Mouse (Mus musculus) heart, embryonic 15.5 days (tissue): ENCODE data around the gene Fus. TPM values are rescaled to one million over a fixed set of nuclear protein-coding genes. Genes with fewer than 3 reads are reported as not detected.

ENCODE experiments used
- ATAC-seq: fragments of 200-750 bp; cut with Nextera tagmentation; replicated peaks from 2 replicates; pipeline ENCODE4 v1.8.0; 2017; ENCODE audit warnings: low read depth, moderate TSS enrichment; ENCODE audit not compliant: insufficient number of reproducible peaks, insufficient read depth, low FRiP score
- H3K27ac ChIP-seq: fragments of 300-500 bp; sonication (generic); 2 replicates; pipeline ENCODE4 v1.5.1; 2015; ENCODE audit warnings: mild to moderate bottlenecking, inconsistent platforms
- H3K27me3 ChIP-seq: fragments of 300-500 bp; sonication (generic); 2 replicates; pipeline ENCODE4 v1.6.1; 2015; ENCODE audit warnings: inconsistent platforms
- H3K36me3 ChIP-seq: fragments of 300-500 bp; sonication (generic); 2 replicates; pipeline ENCODE4 v1.6.1; 2015; ENCODE audit warnings: mild to moderate bottlenecking, inconsistent platforms
- H3K4me1 ChIP-seq: fragments of 300-500 bp; sonication (generic); replicated peaks from 2 replicates; pipeline ENCODE4 v1.6.1; 2015; ENCODE audit warnings: inconsistent platforms
- H3K4me2 ChIP-seq: fragments of 300-500 bp; sonication (generic); 2 replicates; pipeline ENCODE4 v1.6.1; 2015; ENCODE audit warnings: inconsistent platforms, mild to moderate bottlenecking, moderate library complexity
- H3K4me3 ChIP-seq: fragments of 300-500 bp; sonication (generic); 2 replicates; pipeline ENCODE4 v1.5.1; 2015; ENCODE audit warnings: mild to moderate bottlenecking, inconsistent platforms
- H3K9ac ChIP-seq: fragments of 300-500 bp; sonication (generic); 2 replicates; pipeline ENCODE4 v1.6.1; 2015; ENCODE audit warnings: mild to moderate bottlenecking, inconsistent platforms
- H3K9me3 ChIP-seq: fragments of 300-500 bp; sonication (generic); replicated peaks from 2 replicates; pipeline ENCODE4 v1.6.1; 2016; ENCODE audit warnings: inconsistent platforms
- WGBS: fragments of 180-500 bp; shearing (Covaris S2); methylation state at CpG from one replicate; pipeline ENCODE4 v1.1.7; 2015; ENCODE audit warnings: mixed read lengths; 5-methylcytosine and 5-hydroxymethylcytosine counted together
- polyA plus RNA-seq: library from polyadenylated mRNA; unstranded; fragments of >200 nt; fragmentation: Nextera tagmentation; extraction: Ambion mirVana; gene quantifications from 2 replicates; pipeline ENCODE4 v1.2.1, GENCODE M21; 2015

Fus gene
- polyA plus RNA-seq, 1 experiment from 2014 or later: 254 TPM

DNA sequence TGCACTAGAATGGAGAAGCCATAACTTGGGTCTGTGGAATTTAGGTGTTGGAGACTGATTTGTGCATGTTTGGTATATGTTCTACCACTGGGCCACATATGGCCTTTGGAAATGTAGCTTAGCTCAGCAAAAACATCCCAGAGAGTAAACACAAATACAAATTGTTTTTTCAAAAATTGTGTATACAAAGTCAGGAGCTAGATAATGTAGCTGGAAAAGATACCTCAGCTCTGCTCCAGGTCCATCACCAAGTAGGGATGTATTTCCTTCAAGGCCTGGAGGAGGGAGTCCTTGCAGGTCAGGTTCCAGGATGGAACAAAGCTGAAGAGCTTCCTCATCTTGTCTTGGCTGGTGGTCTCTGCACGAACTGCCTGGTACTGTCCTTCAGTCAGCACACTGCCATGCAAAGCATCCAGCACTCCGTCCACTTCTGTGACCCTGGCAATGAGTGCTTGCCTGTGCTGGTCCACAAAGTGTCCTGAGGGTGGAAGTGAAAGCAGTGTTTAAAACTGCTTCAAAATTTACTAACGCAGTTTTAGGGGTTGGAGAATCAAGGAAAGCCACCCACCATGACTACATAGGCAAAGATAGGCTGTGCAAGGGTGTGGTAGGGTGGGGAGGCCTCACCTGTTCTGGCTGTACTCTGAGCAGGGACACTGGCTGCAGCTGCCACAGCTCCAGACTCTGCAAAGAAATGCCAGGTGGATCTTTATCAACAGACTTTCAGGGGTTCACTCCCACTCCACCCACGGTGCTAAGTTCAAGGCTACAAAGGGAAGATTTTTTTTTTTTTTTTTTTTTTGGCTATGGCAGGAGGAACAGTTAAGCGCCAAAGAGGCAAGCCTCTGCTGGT lies 25.5 kb downstream of the Fus start:
- Histone ChIP-seq H3K36me3 (peaks cover 14% of the 10 kb centered on the region), H3K27ac (peak overlapping the region; percentile 48), H3K9ac (peak overlapping the region; percentile 54), H3K4me3 (peak overlapping the region; percentile 53), H3K4me1 (peaks cover 21% of the 10 kb centered on the region), H3K27me3 (no peaks in the 10 kb centered on the region), H3K4me2 (peak overlapping the region; percentile 69), H3K9me3 (no peaks in the 10 kb centered on the region)
- WGBS: 31% methylated on average over 5 of the region's 5 CpGs
- no peak for ATAC-seq

DNA sequence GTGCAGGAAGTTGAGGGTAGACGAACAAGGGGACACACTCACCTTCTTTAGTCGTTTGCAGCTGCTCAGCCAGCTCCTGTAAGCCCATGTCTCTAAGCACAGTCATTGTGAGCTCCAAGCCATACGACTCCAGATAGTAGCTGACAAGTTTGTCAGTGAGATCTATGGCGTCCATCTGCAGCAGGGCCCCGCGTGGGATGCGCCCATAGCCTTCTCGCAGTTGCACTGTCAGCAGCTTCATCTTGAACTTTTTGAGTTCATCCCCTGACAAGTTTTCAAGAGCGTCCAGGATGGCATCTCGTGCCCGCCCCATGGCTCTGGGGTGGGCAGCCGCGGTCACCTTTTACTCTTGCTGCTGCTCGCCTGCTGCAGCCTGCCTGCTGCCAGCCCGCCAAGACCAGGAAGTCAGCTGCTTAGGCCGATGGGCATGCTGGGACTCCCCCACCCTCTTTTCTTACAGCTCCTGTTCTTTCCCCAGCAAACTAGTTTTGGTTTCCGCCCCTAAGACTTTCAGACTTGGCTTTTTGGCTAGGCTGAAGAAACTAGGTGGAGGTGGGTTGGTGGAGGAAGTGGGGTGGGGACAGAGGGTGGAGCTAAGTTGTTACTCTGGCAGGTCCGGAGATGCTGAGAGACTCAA lies 26.2 kb downstream of the Fus start, which contains the start of gene Pycard:
Gene Pycard (minus strand): TSS at position 527 of the 637 bp plus-strand sequence.
- peak within 1 kb of the TSS; percentile 53 for H3K4me3 ChIP-seq
- H3K27ac ChIP-seq: peak within 1 kb of the TSS; percentile 48
- peaks cover 7% of the 10 kb centered on the region for H3K36me3 ChIP-seq
- H3K27me3 ChIP-seq: no peaks in the 10 kb centered on the region
- peak; percentile 51 for ATAC-seq
- peak within 1 kb of the TSS; percentile 69 for H3K4me2 ChIP-seq
- peak within 1 kb of the TSS; percentile 54 for H3K9ac ChIP-seq
- no peaks in the 10 kb centered on the region for H3K9me3 ChIP-seq
- 11% methylated on average over 18 of the region's 18 CpGs for WGBS
- H3K4me1 ChIP-seq: peaks cover 21% of the 10 kb centered on the region

DNA sequence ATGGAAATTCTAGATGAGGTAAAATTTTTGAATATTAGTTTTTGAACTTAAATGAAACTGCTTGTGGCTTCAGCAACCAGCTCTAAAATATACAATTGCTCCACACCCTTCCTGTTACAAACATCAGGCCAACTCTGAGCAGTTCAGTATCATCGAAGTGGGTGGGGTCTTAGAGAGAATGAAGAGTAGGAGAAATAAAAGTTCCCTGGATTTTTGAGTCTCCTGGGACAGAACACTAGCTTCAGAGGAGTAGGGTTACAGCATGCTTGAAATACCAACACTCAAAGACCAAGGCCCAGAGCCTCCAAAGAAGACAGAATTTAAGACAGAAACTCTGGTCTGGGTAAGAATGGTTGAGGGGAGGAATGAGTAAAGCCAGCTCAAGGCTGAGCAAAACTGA lies 32.2 kb downstream of the Fus start:
- 50% methylated on average over 1 of the region's 1 CpGs for WGBS
- Histone ChIP-seq H3K36me3 (no peaks in the 10 kb centered on the region), H3K9ac (no peak overlapping the region), H3K27me3 (no peaks in the 10 kb centered on the region), H3K9me3 (no peaks in the 10 kb centered on the region), H3K4me3 (no peak overlapping the region), H3K27ac (no peak overlapping the region), H3K4me2 (no peak overlapping the region), H3K4me1 (peaks cover 17% of the 10 kb centered on the region)
- ATAC-seq: no peak

DNA sequence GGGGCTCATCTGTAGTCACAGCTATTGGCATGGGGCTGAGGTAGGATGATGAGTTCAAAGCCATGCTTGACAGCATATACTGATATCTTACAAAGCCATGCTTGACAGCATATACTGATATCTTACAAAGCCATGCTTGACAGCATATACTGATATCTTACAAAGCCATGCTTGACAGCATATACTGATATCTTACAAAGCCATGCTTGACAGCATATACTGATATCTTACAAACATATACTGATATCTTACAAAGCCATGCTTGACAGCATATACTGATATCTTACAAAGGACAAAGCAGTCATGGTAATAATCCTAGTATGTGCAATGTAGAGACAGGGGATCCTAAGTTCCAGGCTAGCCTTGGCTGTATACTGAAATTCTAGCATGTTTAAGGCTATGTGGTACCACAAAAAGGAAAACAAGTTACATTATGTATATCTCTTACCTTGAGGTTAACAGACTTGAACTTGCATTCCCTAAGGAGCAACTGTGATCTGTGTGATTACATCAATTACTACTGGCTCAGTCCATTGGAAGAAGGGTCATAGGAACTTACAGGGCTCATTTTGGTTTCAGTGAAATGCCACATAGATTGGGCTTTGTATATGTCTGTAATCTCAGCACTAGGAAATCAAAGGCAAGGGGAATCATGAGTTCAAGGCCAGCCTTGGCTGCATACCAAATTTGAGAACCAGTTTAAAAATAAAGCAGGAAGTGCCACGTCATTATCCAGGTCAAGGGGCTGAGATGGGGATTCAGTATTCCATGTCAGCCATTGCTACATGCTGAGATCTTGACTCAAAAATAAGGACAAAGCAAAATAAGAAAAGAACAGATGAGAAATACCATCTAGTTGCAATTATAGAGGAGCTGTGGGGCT lies 33.1 kb downstream of the Fus start:
- WGBS: 18% methylated on average over 1 of the region's 1 CpGs
- no peak overlapping the region for H3K27ac ChIP-seq
- no peak overlapping the region for H3K4me2 ChIP-seq
- peaks cover 25% of the 10 kb centered on the region for H3K4me1 ChIP-seq
- no peaks in the 10 kb centered on the region for H3K27me3 ChIP-seq
- no peak for ATAC-seq
- no peaks in the 10 kb centered on the region for H3K9me3 ChIP-seq
- H3K4me3 ChIP-seq: no peak overlapping the region
- H3K9ac ChIP-seq: no peak overlapping the region
- H3K36me3 ChIP-seq: no peaks in the 10 kb centered on the region

DNA sequence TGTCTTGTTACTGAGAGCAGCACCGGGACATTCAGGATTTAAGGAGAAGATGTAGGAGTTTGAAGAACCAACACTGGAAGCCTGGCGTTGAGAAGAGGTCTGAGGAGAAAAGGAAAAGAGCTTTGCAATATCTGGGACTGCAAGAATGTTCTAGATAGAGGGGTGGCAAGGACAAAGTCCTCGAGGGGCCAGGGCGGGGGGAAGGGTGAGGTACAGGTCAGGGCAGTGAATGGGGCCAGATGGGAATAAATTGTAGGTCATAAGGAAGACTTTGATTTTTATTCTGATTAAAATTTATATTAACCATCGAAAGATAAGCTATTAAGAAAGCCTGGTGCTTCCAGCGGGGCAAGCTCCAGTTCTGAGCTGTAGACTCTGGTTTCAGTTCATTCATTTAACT lies 35.8 kb downstream of the Fus start:
- WGBS: 74% methylated on average over 6 of the region's 6 CpGs

DNA sequence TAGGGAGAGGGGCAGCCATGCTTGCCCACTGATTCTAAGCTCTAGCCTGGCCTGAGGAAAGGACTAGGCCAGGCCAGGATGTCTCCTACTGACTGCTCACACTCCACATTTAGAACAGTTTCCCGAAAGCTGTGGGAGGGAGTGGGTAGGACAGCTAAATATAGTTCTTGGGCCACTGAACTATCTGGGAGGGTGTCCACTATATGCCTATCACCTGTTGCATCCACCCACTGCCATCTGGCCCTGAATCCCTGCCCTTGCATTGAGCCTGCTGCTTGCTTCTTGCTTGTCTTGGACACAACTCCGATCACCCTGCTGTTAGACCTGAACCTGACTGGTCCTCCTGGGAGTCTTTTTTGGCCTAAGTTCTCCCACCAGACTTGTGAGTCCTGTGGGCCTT lies 36.4 kb downstream of the Fus start, which contains the start of gene Trim72:
Gene Trim72 (plus strand): TSS at position 262 of the 400 bp plus-strand sequence.
- peak; percentile 61; the same call in 1 of the 2 replicates for ATAC-seq

More for the DNA sequence above, 35.8 kb downstream of the Fus start:
- Histone ChIP-seq H3K9me3 (no peaks in the 10 kb centered on the region), H3K4me3 (no peak overlapping the region), H3K27ac (no peak overlapping the region; the same call in 1 of the 2 replicates), H3K27me3 (peaks cover 5% of the 10 kb centered on the region), H3K4me2 (no peak overlapping the region), H3K4me1 (peaks cover 25% of the 10 kb centered on the region), H3K36me3 (no peaks in the 10 kb centered on the region), H3K9ac (no peak overlapping the region)
- no peak for ATAC-seq

DNA sequence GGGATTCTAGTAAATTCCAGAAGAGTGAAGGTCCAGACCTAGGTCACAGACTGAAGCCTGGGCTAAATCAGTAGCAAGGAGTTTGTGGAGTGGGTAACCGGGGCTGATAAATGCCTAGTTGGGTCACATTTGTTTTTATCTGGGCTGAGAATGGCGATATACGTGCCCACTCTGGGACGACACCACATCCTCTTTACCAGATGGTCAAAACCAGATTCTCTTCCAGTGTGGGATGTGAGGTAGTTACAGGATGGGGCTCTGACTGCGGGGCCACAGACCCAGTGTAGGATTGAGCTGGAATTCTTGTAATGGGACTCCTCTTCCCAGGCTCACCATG lies 36.9 kb downstream of the Fus start:
- Histone ChIP-seq H3K4me1 (peaks cover 25% of the 10 kb centered on the region), H3K9me3 (no peaks in the 10 kb centered on the region), H3K4me3 (peak overlapping the region; percentile 20), H3K4me2 (peak overlapping the region; percentile 49), H3K27ac (no peak overlapping the region), H3K27me3 (peaks cover 10% of the 10 kb centered on the region), H3K9ac (no peak overlapping the region), H3K36me3 (no peaks in the 10 kb centered on the region)
- WGBS: 32% methylated on average over 5 of the region's 5 CpGs
- no peak for ATAC-seq

More for the DNA sequence above, 36.4 kb downstream of the Fus start, which contains the start of gene Trim72:
- Histone ChIP-seq H3K9ac (no peak within 1 kb of the TSS), H3K4me2 (peak within 1 kb of the TSS; percentile 49), H3K4me1 (peaks cover 25% of the 10 kb centered on the region), H3K4me3 (peak within 1 kb of the TSS; percentile 20), H3K27me3 (peaks cover 8% of the 10 kb centered on the region), H3K27ac (peak within 1 kb of the TSS; percentile 13; the same call in 1 of the 2 replicates), H3K9me3 (no peaks in the 10 kb centered on the region), H3K36me3 (no peaks in the 10 kb centered on the region)
- WGBS: 66% methylated on average over 2 of the region's 2 CpGs

DNA sequence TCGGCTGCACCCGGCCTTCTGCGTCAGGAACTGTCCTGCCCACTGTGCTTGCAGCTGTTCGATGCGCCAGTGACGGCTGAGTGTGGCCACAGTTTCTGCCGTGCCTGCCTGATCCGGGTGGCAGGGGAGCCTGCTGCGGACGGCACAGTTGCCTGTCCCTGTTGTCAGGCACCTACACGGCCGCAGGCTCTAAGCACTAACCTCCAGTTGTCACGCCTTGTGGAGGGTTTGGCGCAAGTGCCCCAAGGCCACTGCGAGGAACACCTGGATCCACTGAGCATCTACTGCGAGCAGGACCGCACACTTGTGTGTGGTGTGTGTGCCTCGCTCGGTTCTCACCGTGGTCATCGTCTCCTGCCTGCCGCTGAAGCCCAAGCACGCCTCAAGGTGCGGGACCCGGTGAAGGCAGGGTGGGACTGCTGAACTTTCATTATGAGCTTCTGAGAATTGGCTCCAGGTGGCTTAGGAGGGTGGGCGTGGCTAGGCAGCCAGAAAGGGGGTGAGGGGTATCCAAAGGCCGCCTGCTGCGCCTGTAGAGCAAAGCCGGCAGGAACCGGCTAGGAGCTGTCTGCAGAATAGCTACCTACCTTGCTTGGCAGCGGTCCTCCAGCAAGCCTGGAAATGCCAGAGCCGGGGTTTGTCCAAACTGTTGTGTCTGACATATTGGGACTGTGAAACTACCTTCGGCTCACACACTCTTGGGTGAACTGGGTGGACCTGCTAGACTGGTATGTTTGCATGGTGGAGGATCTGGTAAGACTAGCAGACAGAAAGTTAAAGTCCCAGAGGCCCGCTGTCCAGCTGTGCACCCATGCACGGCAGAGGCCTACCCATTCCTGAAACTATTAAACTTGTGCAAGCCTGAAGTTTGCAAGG lies 37.5 kb downstream of the Fus start:
- Histone ChIP-seq H3K27me3 (peaks cover 10% of the 10 kb centered on the region), H3K4me1 (peaks cover 28% of the 10 kb centered on the region), H3K4me2 (peak overlapping the region; percentile 49), H3K4me3 (peak overlapping the region; percentile 20), H3K27ac (no peak overlapping the region), H3K36me3 (no peaks in the 10 kb centered on the region), H3K9ac (no peak overlapping the region), H3K9me3 (no peaks in the 10 kb centered on the region)
- ATAC-seq: 0 out of 2 replicates have a peak, but pooled peaks have one; percentile 48
- WGBS: 27% methylated on average over 35 of the region's 35 CpGs

DNA sequence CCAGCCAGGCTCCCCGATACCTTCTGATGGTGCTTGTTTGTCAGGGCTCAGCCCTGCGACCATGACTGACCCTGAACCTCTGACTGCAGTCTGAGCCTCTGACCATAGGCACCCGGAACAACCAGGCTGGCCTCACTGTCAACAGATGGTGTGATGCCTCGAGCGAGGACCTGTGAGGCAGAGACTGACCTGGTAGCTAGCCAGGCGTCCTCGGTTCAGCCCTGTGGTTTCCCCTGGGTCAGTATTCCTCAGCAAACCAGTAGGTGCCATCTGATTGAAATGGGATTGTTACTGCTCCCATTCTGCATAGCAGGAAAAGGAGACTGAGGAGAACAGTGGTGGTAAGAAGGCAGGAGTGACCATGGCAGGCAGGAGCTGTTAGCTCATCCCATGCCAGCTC lies 38.9 kb downstream of the Fus start:
- H3K4me1 ChIP-seq: peaks cover 33% of the 10 kb centered on the region
- no peak overlapping the region for H3K4me2 ChIP-seq
- WGBS: 71% methylated on average over 7 of the region's 7 CpGs
- no peak overlapping the region for H3K9ac ChIP-seq
- H3K9me3 ChIP-seq: no peaks in the 10 kb centered on the region
- H3K27ac ChIP-seq: no peak overlapping the region
- no peak for ATAC-seq
- H3K36me3 ChIP-seq: no peaks in the 10 kb centered on the region
- H3K4me3 ChIP-seq: no peak overlapping the region
- H3K27me3 ChIP-seq: peaks cover 17% of the 10 kb centered on the region

DNA sequence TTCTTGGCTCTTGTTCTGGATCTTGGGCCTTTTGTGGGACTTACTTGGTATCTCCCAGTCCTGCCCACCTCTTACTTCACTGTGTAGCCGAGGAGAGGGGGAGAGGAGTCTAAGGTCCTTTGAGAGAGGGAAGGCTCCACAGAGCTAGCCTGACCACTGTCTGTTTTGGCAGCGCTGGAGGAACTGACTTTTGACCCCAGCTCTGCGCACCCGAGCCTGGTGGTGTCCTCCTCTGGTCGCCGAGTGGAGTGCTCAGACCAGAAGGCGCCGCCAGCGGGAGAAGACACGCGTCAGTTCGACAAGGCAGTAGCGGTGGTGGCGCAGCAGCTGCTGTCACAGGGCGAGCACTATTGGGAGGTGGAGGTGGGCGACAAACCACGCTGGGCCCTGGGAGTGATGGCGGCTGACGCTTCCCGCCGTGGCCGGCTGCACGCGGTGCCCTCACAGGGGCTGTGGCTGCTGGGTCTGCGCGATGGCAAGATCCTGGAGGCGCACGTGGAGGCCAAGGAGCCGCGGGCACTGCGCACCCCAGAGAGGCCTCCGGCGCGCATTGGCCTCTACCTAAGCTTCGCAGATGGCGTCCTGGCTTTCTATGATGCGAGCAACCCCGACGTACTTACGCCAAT lies 42.6 kb downstream of the Fus start:
- Histone ChIP-seq H3K9ac (no peak overlapping the region), H3K4me3 (no peak overlapping the region)

More for the DNA sequence above, 42.6 kb downstream of the Fus start:
- Histone ChIP-seq H3K27me3 (peaks cover 17% of the 10 kb centered on the region), H3K9me3 (no peaks in the 10 kb centered on the region), H3K36me3 (no peaks in the 10 kb centered on the region), H3K4me1 (peaks cover 12% of the 10 kb centered on the region), H3K4me2 (peak overlapping the region; percentile 36), H3K27ac (no peak overlapping the region)
- 36% methylated on average over 40 of the region's 40 CpGs for WGBS
- no peak for ATAC-seq
